Mouse (Mus musculus) right cerebral cortex, postnatal 14 days (tissue): ENCODE results near the gene Arpc1b.
"Not testable (repeated sequence)": the region's sequence is repeated elsewhere in the genome, so short reads cannot be mapped to it uniquely, and the experiment has no call there.

Experiments
- DNase-seq: peaks from one replicate; pipeline ENCODE4 v3.0.0; 2022

Arpc1b gene

GRCm38 (mm10) chr5:145114606-145115473, 825 bp downstream of the Arpc1b start:
- DNase-seq: peak; percentile 41

GRCm38 (mm10) chr5:145115736-145116135, 1.7 kb downstream of the Arpc1b start:
- no peak for DNase-seq

DNA sequence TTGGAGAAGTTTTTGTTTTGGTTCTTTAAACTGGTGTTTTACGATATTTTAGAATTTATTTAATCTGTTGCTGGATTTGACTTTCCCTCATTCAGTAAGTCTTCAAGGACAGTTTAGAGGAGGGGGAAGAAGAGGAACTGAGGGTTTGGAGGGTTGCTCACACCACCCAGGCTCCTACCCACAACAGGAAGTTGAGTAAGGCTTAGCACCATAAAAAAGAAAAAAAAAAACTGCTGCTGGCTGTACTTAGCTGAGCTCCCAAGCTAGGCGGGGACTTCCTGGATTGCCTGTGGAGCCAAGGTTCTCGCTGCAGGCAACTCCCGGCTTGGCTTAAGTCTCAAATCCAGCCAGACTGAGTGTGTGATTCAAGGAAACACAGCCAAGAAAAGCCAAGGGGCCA, 2.3 kb downstream of the Arpc1b start:
- DNase-seq: no peak

DNA sequence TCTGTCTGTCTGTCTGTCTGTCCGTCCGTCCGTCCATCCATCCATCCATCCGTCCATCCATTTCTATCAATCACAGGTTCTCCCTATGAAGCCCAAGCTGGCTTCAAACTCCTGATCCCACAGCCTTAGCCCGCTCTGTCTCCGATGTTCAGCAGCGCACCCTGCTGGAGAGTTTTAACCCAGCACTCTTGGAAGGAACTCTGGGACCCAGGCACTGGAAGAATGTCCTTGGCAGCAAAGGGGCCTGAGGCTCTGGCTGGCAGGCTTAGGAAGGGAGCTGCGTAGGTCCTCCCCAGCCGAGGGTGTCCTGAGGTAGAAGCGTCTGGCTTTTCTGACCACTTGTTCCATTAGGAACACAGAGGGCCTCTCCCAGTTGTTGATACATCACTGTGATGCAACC, 2.9 kb downstream of the Arpc1b start:
- peak; percentile 70 for DNase-seq

DNA sequence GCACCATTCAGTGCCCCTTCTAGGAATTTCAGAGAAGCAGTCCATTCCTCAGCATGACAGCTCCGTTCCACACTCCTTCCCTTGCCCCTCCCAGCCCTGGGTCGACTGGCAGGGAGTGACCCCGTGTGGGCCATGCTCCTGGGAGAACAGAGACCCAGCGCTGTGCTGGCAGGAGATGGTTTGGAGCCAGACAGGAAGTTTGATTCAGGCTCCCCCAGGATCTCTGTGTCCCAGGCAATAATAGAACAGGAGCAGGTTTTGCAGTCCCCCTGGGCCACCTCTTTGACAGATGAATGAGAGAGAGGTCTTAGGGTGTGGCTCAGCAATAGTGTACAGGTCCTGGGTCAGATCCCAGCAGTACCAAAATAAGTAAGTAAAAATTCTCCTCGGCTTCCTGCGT, 4.0 kb downstream of the Arpc1b start:
- no peak for DNase-seq

DNA sequence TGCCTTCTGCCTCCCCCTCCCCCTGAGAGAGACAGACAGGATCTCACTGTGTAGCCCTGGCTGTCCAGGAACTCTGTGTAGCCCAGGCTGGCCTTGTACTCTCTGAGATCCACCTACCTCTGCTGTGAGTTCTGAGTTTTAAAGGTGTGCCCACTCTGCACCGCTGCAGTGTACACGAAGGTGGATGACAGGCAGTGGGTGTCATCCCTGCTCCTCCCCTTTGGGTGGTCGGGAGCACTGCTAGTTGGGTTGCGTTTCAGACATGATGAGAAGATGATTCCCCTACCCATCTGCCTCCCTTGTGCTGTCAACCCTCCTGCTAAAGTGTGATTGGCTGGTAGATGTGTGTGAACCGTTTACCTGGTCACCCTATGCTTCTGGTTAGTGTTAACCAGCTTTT, 4.4 kb downstream of the Arpc1b start:
- no peak for DNase-seq

GRCm38 (mm10) chr5:145119385-145119784, 5.4 kb downstream of the Arpc1b start:
- no peak for DNase-seq

- DNase-seq: no peak
These were observed 6.9 kb downstream of the Arpc1b start for GRCm38 (mm10) chr5:145120921-145121320.

DNA sequence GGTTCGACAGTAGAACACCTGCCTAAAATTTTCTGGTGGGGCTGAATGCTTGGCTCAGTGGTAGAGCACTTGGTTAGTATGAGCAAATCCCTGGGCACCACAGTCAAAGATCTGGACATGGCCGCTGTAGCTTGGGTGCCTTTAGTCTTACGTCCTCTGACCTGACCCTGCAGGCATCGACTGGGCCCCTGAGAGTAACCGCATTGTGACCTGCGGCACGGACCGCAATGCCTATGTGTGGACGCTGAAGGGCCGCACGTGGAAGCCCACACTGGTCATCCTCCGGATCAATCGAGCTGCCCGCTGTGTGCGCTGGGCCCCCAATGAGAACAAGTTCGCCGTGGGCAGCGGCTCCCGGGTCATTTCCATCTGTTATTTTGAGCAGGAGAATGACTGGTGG, 9.4 kb downstream of the Arpc1b start:
- no peak for DNase-seq

- DNase-seq: no peak
These were observed 12.6 kb downstream of the Arpc1b start for GRCm38 (mm10) chr5:145126580-145126979.

GRCm38 (mm10) chr5:145129124-145129523, 15.1 kb downstream of the Arpc1b start:
- no peak for DNase-seq

DNA sequence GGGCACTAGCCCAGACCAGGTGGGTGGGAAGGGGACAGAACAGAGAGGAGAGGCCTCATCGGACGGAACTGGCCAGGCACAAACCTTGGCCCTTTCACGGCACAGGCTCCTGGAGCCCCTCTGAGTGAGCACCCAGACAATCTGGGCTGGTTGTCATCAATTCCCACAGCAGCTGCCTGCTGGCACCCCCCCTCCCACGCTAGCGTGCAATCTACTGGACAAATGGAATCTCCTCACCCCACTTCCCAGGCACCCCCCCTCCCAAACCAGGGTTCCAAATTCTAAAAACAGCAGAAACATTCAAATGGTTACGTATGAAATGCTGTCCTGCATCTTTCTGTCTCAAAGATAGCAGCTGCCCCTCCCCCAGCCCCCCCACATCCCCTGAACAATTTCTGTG, 15.8 kb downstream of the Arpc1b start:
- DNase-seq: not testable (repeated sequence)

- no peak for DNase-seq
These were observed 16.2 kb downstream of the Arpc1b start for GRCm38 (mm10) chr5:145130191-145130590.

DNA sequence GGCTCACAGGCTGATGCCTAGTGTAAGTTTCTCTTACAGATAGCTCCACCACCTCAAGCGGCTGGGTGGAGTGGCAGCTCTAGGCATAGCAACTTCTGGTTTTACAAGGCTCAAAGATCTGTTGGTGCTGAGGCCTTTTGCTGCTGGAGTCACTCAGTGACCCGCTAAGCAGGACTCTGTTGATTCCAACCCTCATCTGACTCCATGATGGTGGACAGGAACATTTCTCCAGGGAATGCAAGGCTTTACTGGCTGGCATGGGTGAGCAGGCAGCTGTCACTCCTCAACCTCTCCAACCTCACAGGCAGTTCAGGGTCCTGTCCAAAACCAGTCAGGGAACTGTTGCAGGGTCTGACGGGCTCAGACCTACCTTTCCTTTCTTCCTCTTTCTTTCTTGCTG, 17.0 kb downstream of the Arpc1b start:
- no peak for DNase-seq

- DNase-seq: not testable (repeated sequence)
These were observed 19.3 kb downstream of the Arpc1b start for GRCm38 (mm10) chr5:145133275-145133674.

DNA sequence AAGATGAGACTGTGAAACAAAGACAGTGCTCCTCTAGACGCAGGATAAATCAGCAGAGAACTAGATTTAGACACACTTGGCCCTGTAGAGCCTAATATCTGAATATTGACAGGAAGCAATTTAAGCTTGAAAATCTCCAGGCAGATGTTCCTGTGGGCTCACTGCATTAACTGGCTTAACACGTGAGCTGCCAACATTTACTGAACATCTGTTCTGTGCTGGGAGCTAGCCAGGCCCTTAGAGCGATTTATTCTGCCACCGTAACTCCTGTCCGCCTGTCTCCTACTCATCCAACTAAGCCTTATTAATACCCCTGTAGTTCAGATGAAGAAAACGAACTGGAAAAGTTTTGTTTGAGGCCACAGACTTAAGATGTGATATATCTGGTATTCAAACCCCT, 24.8 kb downstream of the Arpc1b start:
- DNase-seq: no peak

- DNase-seq: peak; percentile 94
These were observed 25.8 kb downstream of the Arpc1b start, which contains the start of the genes Pdap1 and Bud31 for GRCm38 (mm10) chr5:145139571-145140519. Gene Pdap1 (minus strand): TSS chr5:145140238. Gene Bud31 (plus strand): TSS chr5:145140362.

- no peak for DNase-seq
These were observed 26.6 kb downstream of the Arpc1b start for GRCm38 (mm10) chr5:145140611-145141010.

DNA sequence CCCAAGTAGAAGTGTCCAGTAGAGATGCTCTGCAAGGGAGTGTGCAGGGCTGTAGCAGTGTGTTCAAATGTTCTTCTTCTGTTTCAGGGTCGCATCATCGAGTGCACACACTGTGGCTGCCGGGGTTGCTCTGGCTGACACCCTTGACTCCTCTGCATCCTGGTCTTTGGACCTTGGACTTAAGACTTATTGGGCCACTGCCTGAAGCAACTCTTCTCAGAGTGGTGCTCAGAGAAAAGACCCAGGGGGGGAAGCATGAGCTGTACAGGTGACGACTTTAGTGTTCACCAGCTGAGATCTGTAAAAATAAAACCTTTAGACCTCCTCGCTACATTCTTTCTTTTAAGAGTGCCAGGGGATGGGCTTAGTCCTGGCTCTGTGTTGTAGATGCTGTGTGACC, 33.7 kb downstream of the Arpc1b start:
- no peak for DNase-seq

- DNase-seq: no peak
These were observed 35.3 kb downstream of the Arpc1b start for GRCm38 (mm10) chr5:145149294-145149693.

- no peak for DNase-seq
These were observed 38.7 kb downstream of the Arpc1b start for GRCm38 (mm10) chr5:145152690-145153089.

GRCm38 (mm10) chr5:145161361-145161760, 47.3 kb downstream of the Arpc1b start:
- DNase-seq: no peak

DNA sequence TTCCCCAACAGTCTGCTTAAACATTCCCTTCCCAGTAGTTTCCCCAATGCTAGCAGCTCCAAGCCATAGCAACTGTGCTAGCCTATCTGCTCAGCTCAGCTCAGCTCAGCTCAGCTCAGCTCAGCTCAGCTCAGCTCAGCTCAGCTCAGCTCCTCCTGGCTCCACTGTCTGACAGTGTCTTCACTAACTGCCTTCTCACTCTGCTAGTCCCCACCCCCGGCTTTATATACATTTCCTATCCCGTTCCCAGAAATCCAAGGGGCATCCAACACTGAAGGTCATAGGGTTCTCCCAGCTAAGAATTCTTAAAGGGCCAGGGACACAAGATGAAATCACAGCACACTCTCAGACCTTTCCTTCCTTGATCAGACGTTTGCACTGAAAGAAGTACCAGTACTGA, 50.7 kb downstream of the Arpc1b start:
- no peak for DNase-seq

DNA sequence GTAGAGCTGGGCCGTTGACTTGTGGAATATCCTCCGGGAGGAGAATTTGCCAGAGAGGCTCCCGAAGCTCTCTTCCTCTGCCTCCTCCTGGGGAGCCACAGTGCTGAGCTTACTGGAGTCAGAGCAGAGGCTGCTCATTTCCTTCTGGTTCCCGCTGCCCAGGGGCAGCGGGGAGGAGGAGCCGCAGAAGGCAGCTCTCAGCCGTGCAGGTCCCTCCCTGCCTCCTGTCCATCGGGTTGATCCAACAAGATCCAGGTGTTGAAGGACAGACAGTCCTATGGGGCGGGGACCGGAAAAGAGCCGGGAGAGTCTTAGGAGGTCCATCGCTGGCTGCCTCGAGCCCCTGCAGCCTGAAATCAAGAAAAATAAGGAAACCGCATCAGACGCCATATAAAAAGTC, 51.2 kb downstream of the Arpc1b start:
- DNase-seq: no peak
